22 mouse cellular contexts compared by ENCODE assay signal in genomic region chr15:31545058-31545457, GRCm38 (mm10). TPM values are rescaled to one million over a fixed set of nuclear protein-coding genes. Genes with fewer than 3 reads are reported as not detected.
DNase-seq lines count a peak whose midpoint lies in the region; ATAC-seq lines count a peak whose summit lies in the region.
"Had no signal": no experiment of that assay in that cellular context is flagged by ENCODE, and none has a peak within 500 bp of the region (broad histone marks: within the 10 kb centered on the region; RNA-seq: fewer than 3 reads in every experiment).

No protein-coding gene starts in this region.

- no peak overlapping the region for H3K9ac ChIP-seq in heart, embryonic 12.5 days
- H3K9ac ChIP-seq in midbrain, embryonic 11.5 days (ENCODE audit: low read length), result no peak overlapping the region
- H3K9ac ChIP-seq in midbrain, embryonic 13.5 days (replicated peaks), result no peak overlapping the region
- H3K9ac ChIP-seq: hindbrain, embryonic 13.5 days; liver, embryonic 13.5 days; lung, embryonic 14.5 days had no signal

- no peaks in the 10 kb centered on the region for H3K36me3 ChIP-seq in heart, embryonic 12.5 days
- H3K36me3 ChIP-seq in midbrain, embryonic 11.5 days (ENCODE audit: control insufficient read depth, insufficient read depth, low read length), result no peaks in the 10 kb centered on the region
- H3K36me3 ChIP-seq in midbrain, embryonic 13.5 days, result no peaks in the 10 kb centered on the region
- H3K36me3 ChIP-seq: forebrain, embryonic 10.5 days; hindbrain, embryonic 13.5 days; liver, embryonic 13.5 days had no signal

- no peak overlapping the region for H3K4me2 ChIP-seq in heart, embryonic 12.5 days
- H3K4me2 ChIP-seq in midbrain, embryonic 11.5 days, result no peak overlapping the region
- H3K4me2 ChIP-seq in midbrain, embryonic 13.5 days (replicated peaks), result no peak overlapping the region
- H3K4me2 ChIP-seq: hindbrain, embryonic 13.5 days; liver, embryonic 13.5 days; lung, embryonic 14.5 days had no signal

- intact Hi-C loops in heart, postnatal 36 days (cut with DNase I), result no loop called here

- no peak for ATAC-seq in heart, embryonic 12.5 days (ENCODE audit: insufficient number of reproducible peaks, low FRiP score)
- no peak for ATAC-seq in midbrain, embryonic 11.5 days (ENCODE audit: low FRiP score)
- no peak for ATAC-seq in midbrain, embryonic 13.5 days
- ATAC-seq: CD4-positive, CD25-positive, alpha-beta regulatory T cell, adult 4 months; forebrain, embryonic 16.5 days had no signal

- H3K4me1 ChIP-seq in heart, embryonic 12.5 days (replicated peaks), result peaks cover 37% of the 10 kb centered on the region
- H3K4me1 ChIP-seq in midbrain, embryonic 11.5 days (ENCODE audit: control insufficient read depth, insufficient read depth, low read length), result peaks cover 13% of the 10 kb centered on the region
- peaks cover 20% of the 10 kb centered on the region for H3K4me1 ChIP-seq in midbrain, embryonic 13.5 days (replicated peaks)

- H3K27ac ChIP-seq in heart, embryonic 12.5 days (ENCODE audit: poor library complexity, severe bottlenecking), result peak overlapping the region; percentile 60; the same call in 1 of the 2 replicates
- no peak overlapping the region for H3K27ac ChIP-seq in midbrain, embryonic 11.5 days (ENCODE audit: low read depth, low read length)
- H3K27ac ChIP-seq in midbrain, embryonic 13.5 days, result no peak overlapping the region
- H3K27ac ChIP-seq: forebrain, embryonic 10.5 days; hindbrain, embryonic 13.5 days; liver, embryonic 13.5 days had no signal

- H3K9me3 ChIP-seq in heart, embryonic 12.5 days (replicated peaks), result no peaks in the 10 kb centered on the region
- no peaks in the 10 kb centered on the region for H3K9me3 ChIP-seq in midbrain, embryonic 11.5 days (ENCODE audit: control insufficient read depth, low read length)
- no peaks in the 10 kb centered on the region for H3K9me3 ChIP-seq in midbrain, embryonic 13.5 days
- H3K9me3 ChIP-seq: forebrain, embryonic 10.5 days; hindbrain, embryonic 13.5 days; liver, embryonic 13.5 days had no signal

- H3K4me3 ChIP-seq in heart, embryonic 12.5 days, result no peak overlapping the region
- no peak overlapping the region for H3K4me3 ChIP-seq in midbrain, embryonic 11.5 days (ENCODE audit: low read depth, low read length)
- H3K4me3 ChIP-seq in midbrain, embryonic 13.5 days (replicated peaks), result no peak overlapping the region
- H3K4me3 ChIP-seq: forebrain, embryonic 10.5 days; hindbrain, embryonic 13.5 days; liver, embryonic 13.5 days had no signal

- no peaks in the 10 kb centered on the region for H3K27me3 ChIP-seq in heart, embryonic 12.5 days (replicated peaks)
- H3K27me3 ChIP-seq in midbrain, embryonic 11.5 days (ENCODE audit: control insufficient read depth, insufficient read depth, low read length), result no peaks in the 10 kb centered on the region
- no peaks in the 10 kb centered on the region for H3K27me3 ChIP-seq in midbrain, embryonic 13.5 days
- H3K27me3 ChIP-seq: hindbrain, embryonic 13.5 days; liver, embryonic 13.5 days had no signal

- no peak for DNase-seq in heart, postnatal 36 days
- peak; percentile 52 to 79 for DNase-seq in kidney, adult 8-10 months
- DNase-seq in kidney, postnatal 10 days, result no peak
- peak; percentile 57 for DNase-seq in midbrain, embryonic 11.5 days (ENCODE audit: low spot score, missing footprints)
- no peak for DNase-seq in spleen, postnatal 36 days (ENCODE audit: low spot score in 2 of 2)
- DNase-seq: adrenal gland, postnatal 36 days; cerebellum, adult 11 months; cerebellum, postnatal 14 days; gastrocnemius, postnatal 14 days; heart, adult 11 months; heart, postnatal 14 days; left cerebral cortex, postnatal 4 days; liver, embryonic 13.5 days; lung, embryonic 14.5 days; midbrain, embryonic 14.5 days; thymus, postnatal 14 days had no signal

- 31% methylated on average over 1 of the region's 1 CpGs for WGBS in heart, embryonic 12.5 days
- 79% methylated on average over 1 of the region's 1 CpGs for WGBS in midbrain, embryonic 11.5 days
- WGBS in midbrain, embryonic 13.5 days, result 81% methylated on average over 1 of the region's 1 CpGs

RNA-seq across cellular contexts. Expression of gene March6, which starts 14.2 kb away (rescaled TPM):
- 41.3 and 41.9 TPM in 2 replicates for polyA plus RNA-seq in heart, embryonic 12.5 days (2016; fragmentation: Nextera tagmentation; extraction: Ambion mirVana)
- 100 to 1,000 TPM; 108 to 117 TPM for total RNA-seq in heart, postnatal 36 days (2021)
- 53.9 and 55.9 TPM in 2 replicates for polyA plus RNA-seq in midbrain, embryonic 11.5 days (2014; fragmentation: Nextera tagmentation; extraction: Ambion mirVana)
- 75.0 and 78.6 TPM in 2 replicates for polyA plus RNA-seq in midbrain, embryonic 13.5 days (2015; fragmentation: Nextera tagmentation; extraction: Ambion mirVana)

RNA-seq across cellular contexts. Expression of gene Cmbl, which starts 20.1 kb away (rescaled TPM):
- polyA plus RNA-seq in heart, embryonic 12.5 days (2016; fragmentation: Nextera tagmentation; extraction: Ambion mirVana), result 6.6 and 8.0 TPM in 2 replicates
- total RNA-seq in heart, postnatal 36 days (2021), result 10 to 100 TPM; 36.4 to 38.8 TPM
- polyA plus RNA-seq in midbrain, embryonic 11.5 days (2014; fragmentation: Nextera tagmentation; extraction: Ambion mirVana), result 1.5 and 1.6 TPM in 2 replicates
- polyA plus RNA-seq in midbrain, embryonic 13.5 days (2015; fragmentation: Nextera tagmentation; extraction: Ambion mirVana), result 3.1 and 4.0 TPM in 2 replicates
- polyA plus RNA-seq: CD4-positive, CD25-positive, alpha-beta regulatory T cell, adult 4 months had no signal

RNA-seq across cellular contexts. Expression of gene Cct5, which starts 56.5 kb away (rescaled TPM):
- 397 and 401 TPM in 2 replicates for polyA plus RNA-seq in heart, embryonic 12.5 days (2016; fragmentation: Nextera tagmentation; extraction: Ambion mirVana)
- total RNA-seq in heart, postnatal 36 days (2021), result 100 to 1,000 TPM; 148 to 149 TPM
- polyA plus RNA-seq in midbrain, embryonic 11.5 days (2014; fragmentation: Nextera tagmentation; extraction: Ambion mirVana), result 728 and 743 TPM in 2 replicates
- 540 and 561 TPM in 2 replicates for polyA plus RNA-seq in midbrain, embryonic 13.5 days (2015; fragmentation: Nextera tagmentation; extraction: Ambion mirVana)

RNA-seq across cellular contexts. Expression of gene Fam173b, which starts 56.6 kb away (rescaled TPM):
- 12.7 TPM in 2 replicates for polyA plus RNA-seq in heart, embryonic 12.5 days (2016; fragmentation: Nextera tagmentation; extraction: Ambion mirVana)
- 10 to 100 TPM; 15.3 to 20.4 TPM for total RNA-seq in heart, postnatal 36 days (2021)
- 14.0 and 14.6 TPM in 2 replicates for polyA plus RNA-seq in midbrain, embryonic 11.5 days (2014; fragmentation: Nextera tagmentation; extraction: Ambion mirVana)
- 11.0 and 11.6 TPM in 2 replicates for polyA plus RNA-seq in midbrain, embryonic 13.5 days (2015; fragmentation: Nextera tagmentation; extraction: Ambion mirVana)

Comparison
In these comparisons a context has a peak if more than half of its experiments do, and no peak if none do; other contexts are left out.
1. DNase-seq: peak in kidney, adult 8-10 months (2 of 2) and midbrain, embryonic 11.5 days (single experiment); none in heart, postnatal 36 days (0 of 2), kidney, postnatal 10 days (single experiment) and spleen, postnatal 36 days (0 of 2).